Mouse (Mus musculus): ENCODE results near the gene Vwf.

DNA sequence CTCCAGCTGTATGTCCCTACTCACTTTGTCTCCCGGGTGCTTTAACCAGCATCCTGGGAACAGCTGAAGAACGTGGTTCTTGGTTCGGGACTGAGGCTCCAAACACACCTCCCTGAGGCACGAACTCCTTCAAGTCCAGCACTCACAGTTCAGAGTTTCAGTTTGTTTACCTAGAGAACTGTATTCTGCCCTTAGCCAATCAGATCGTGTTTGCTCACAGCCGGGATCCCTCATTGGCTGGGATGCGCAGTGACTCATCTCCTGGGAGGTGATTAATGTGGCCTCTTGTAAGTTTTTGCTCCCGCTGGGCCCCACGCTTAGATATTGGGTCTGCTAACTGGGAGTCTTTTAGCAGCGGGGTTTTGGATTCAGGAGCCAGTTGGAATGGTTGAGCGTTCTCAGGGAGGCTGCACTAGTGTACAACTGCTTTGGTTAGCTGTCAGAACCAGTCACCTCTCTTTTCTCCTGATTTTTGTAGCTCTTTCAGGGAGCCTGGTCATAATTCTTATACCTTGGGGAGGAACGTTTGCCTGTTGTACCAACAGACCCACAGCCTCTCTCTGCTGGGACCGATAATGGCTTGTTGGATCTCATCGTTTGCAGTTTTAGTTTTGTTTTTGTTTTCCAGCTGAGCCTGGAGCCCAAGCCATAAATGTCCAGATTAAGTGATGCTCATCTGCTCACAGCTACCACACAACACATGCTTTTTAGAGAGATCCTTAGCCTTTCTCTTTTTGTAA is 26.8 kb downstream of the Vwf start:
- no peak for TF ChIP-seq CTCF (IDR thresholded peaks at IDR 0.05; ENCODE audit: insufficient read depth, low read length)
- TF ChIP-seq POLR2A (IDR thresholded peaks at IDR 0.05; ENCODE audit: borderline replicate concordance, extremely low read depth, low read depth, low read length) = peak; percentile 74; the same call in 1 of the 2 replicates

Data from lung, adult 2 months (tissue).